Mouse (Mus musculus) heart, postnatal 0 days (tissue): Measurements from ENCODE around the gene Dhx37. TPM values are rescaled to one million over a fixed set of nuclear protein-coding genes. Genes with fewer than 3 reads are reported as not detected.

ENCODE experiments used
- ATAC-seq: fragments of 200-750 bp; cut with Nextera tagmentation; 2 replicates; pipeline ENCODE4 v1.8.0; 2017; ENCODE audit warnings: low read depth, moderate number of reproducible peaks, moderate library complexity; ENCODE audit not compliant: insufficient read depth
- DNase-seq: peaks from one replicate; pipeline ENCODE4 v3.0.0-alpha.2; 2016; ENCODE audit warnings: low spot score
- H3K27ac ChIP-seq: fragments of 300-500 bp; sonication (generic); 2 replicates; pipeline ENCODE4 v1.5.1; 2014; ENCODE audit warnings: low read depth, mild to moderate bottlenecking
- H3K27me3 ChIP-seq: fragments of 300-500 bp; sonication (generic); 2 replicates; pipeline ENCODE4 v1.6.1; 2014; ENCODE audit warnings: low read length, mixed read lengths; ENCODE audit not compliant: control insufficient read depth, insufficient read depth
- H3K36me3 ChIP-seq: fragments of 300-500 bp; sonication (generic); replicated peaks from 2 replicates; pipeline ENCODE4 v1.6.1; 2014; ENCODE audit warnings: low read length, mixed read lengths; ENCODE audit not compliant: control insufficient read depth, insufficient read depth
- H3K4me1 ChIP-seq: fragments of 300-500 bp; sonication (generic); 2 replicates; pipeline ENCODE4 v1.6.1; 2014; ENCODE audit warnings: antibody characterized with exemption; ENCODE audit not compliant: control insufficient read depth, insufficient read depth
- H3K4me2 ChIP-seq: fragments of 300-500 bp; sonication (generic); 2 replicates; pipeline ENCODE4 v1.6.1; 2014; ENCODE audit warnings: low read depth, mild to moderate bottlenecking, low read length, moderate library complexity
- H3K4me3 ChIP-seq: fragments of 300-500 bp; sonication (generic); 2 replicates; pipeline ENCODE4 v1.5.1; 2014; ENCODE audit warnings: low read depth, low read length
- H3K9ac ChIP-seq: fragments of 300-500 bp; sonication (generic); replicated peaks from 2 replicates; pipeline ENCODE4 v1.6.1; 2014; ENCODE audit warnings: low read depth, low read length, mixed read lengths
- H3K9me3 ChIP-seq: fragments of 300-500 bp; sonication (generic); replicated peaks from 2 replicates; pipeline ENCODE4 v1.6.1; 2016; ENCODE audit warnings: low read length; ENCODE audit not compliant: control insufficient read depth
- CTCF ChIP-seq: IDR thresholded peaks from 2 replicates; pipeline ENCODE4 v1.5.1; 2016; ENCODE audit warnings: antibody characterized with exemption, control low read depth, low read depth
- EP300 ChIP-seq: IDR thresholded peaks from 2 replicates; pipeline ENCODE4 v1.6.1; 2016; ENCODE audit warnings: antibody characterized with exemption, low read depth
- WGBS: fragments of 180-500 bp; shearing (Covaris S2); extraction: QIAGEN DNeasy Blood & Tissue Kit; methylation state at CpG from one replicate; pipeline ENCODE4 v1.1.7; 2014; 5-methylcytosine and 5-hydroxymethylcytosine counted together
- polyA plus RNA-seq: library from polyadenylated mRNA; unstranded; fragments of >200 nt; fragmentation: Nextera tagmentation; extraction: Ambion mirVana; gene quantifications from 2 replicates; pipeline ENCODE4 v1.2.1, GENCODE M21; 2015
- total RNA-seq: library from RNA; depleted of rRNA; stranded (reverse); fragments of >200 nt; gene quantifications from 2 replicates; pipeline ENCODE4 v1.2.3, GENCODE M21; 2014; ENCODE audit warnings: low replicate concordance; rRNA removed

Dhx37 gene
- 5.9 and 16.2 TPM in 2 replicates for total RNA-seq
- polyA plus RNA-seq, result 5.5 and 6.8 TPM in 2 replicates

- peak; percentile 93 for ATAC-seq
- H3K4me3 ChIP-seq, result peak within 1 kb of the TSS; percentile 81
- under 1% methylated on average over 46 of the region's 46 CpGs for WGBS
- H3K36me3 ChIP-seq, result peaks cover 25% of the 10 kb centered on the region
- H3K9me3 ChIP-seq, result no peaks in the 10 kb centered on the region
- no peak for TF ChIP-seq CTCF
- no peak for TF ChIP-seq EP300
- H3K27ac ChIP-seq, result peak within 1 kb of the TSS; percentile 62
- H3K4me2 ChIP-seq, result peak within 1 kb of the TSS; percentile 85
- peak; percentile 97 for DNase-seq
- no peaks in the 10 kb centered on the region for H3K27me3 ChIP-seq
- 0 out of 2 replicates have a peak, but pooled peaks cover 9% of the 10 kb centered on the region for H3K4me1 ChIP-seq
- peak within 1 kb of the TSS; percentile 78 for H3K9ac ChIP-seq
Measured at GRCm38 (mm10) chr5:125433793-125434337, at the start of gene Dhx37. TSS of gene Dhx37 (minus strand) at chr5:125434121.

GRCm38 (mm10) chr5:125482474-125482873 is 48.6 kb upstream of the Dhx37 start:
- no peaks in the 10 kb centered on the region for H3K4me1 ChIP-seq
- no peak overlapping the region for H3K4me3 ChIP-seq
- no peaks in the 10 kb centered on the region for H3K9me3 ChIP-seq
- no peak overlapping the region for H3K9ac ChIP-seq
- no peaks in the 10 kb centered on the region for H3K27me3 ChIP-seq
- DNase-seq, result no peak
- no peak for ATAC-seq
- H3K4me2 ChIP-seq, result no peak overlapping the region
- H3K36me3 ChIP-seq, result peaks cover 9% of the 10 kb centered on the region; the same call in 1 of the 2 replicates
- no peak overlapping the region for H3K27ac ChIP-seq
- no peak for TF ChIP-seq EP300
- no peak for TF ChIP-seq CTCF
- 86% methylated on average over 7 of the region's 7 CpGs for WGBS

GRCm38 (mm10) chr5:125480434-125481231 is 46.7 kb upstream of the Dhx37 start:
- no peak for TF ChIP-seq CTCF
- no peak for TF ChIP-seq EP300
- Histone ChIP-seq H3K9me3 (no peaks in the 10 kb centered on the region), H3K27ac (no peak overlapping the region), H3K27me3 (no peaks in the 10 kb centered on the region), H3K36me3 (peaks cover 9% of the 10 kb centered on the region; the same call in 1 of the 2 replicates), H3K4me3 (no peak overlapping the region), H3K4me1 (peaks cover 5% of the 10 kb centered on the region; the same call in 1 of the 2 replicates), H3K4me2 (no peak overlapping the region), H3K9ac (no peak overlapping the region)
- DNase-seq (no peak), ATAC-seq (no peak)
- WGBS, result 79% methylated on average over 11 of the region's 11 CpGs

GRCm38 (mm10) chr5:125479376-125479775 is 45.5 kb upstream of the Dhx37 start:
- Histone ChIP-seq H3K27ac (no peak overlapping the region), H3K27me3 (no peaks in the 10 kb centered on the region), H3K9ac (no peak overlapping the region), H3K4me2 (no peak overlapping the region), H3K4me3 (no peak overlapping the region), H3K9me3 (no peaks in the 10 kb centered on the region), H3K4me1 (peaks cover 5% of the 10 kb centered on the region; the same call in 1 of the 2 replicates), H3K36me3 (0 out of 2 replicates have a peak, but pooled peaks cover 9% of the 10 kb centered on the region)
- ATAC-seq (no peak), DNase-seq (no peak)
- TF ChIP-seq CTCF (no peak), EP300 (no peak)
- WGBS, result 92% methylated on average over 3 of the region's 3 CpGs

GRCm38 (mm10) chr5:125478037-125478436 is 44.1 kb upstream of the Dhx37 start:
- Histone ChIP-seq H3K27ac (no peak overlapping the region), H3K4me1 (peaks cover 5% of the 10 kb centered on the region; the same call in 1 of the 2 replicates), H3K9me3 (no peaks in the 10 kb centered on the region), H3K4me3 (no peak overlapping the region), H3K36me3 (0 out of 2 replicates have a peak, but pooled peaks cover 5% of the 10 kb centered on the region), H3K27me3 (no peaks in the 10 kb centered on the region), H3K9ac (no peak overlapping the region), H3K4me2 (no peak overlapping the region)
- ATAC-seq (no peak), DNase-seq (no peak)
- 79% methylated on average over 7 of the region's 7 CpGs for WGBS
- TF ChIP-seq EP300, result no peak
- no peak for TF ChIP-seq CTCF
